Mouse (Mus musculus) cerebellum, adult 2 months (tissue): ENCODE results near the gene Dyrk3.

ENCODE experiments used
- CTCF ChIP-seq: fragments of 200-500 bp; IDR thresholded peaks from 2 replicates; pipeline ENCODE4 v1.5.1; 2011; ENCODE audit warnings: low read depth, mild to moderate bottlenecking, control low read depth, low read length, moderate library complexity, borderline replicate concordance; ENCODE audit not compliant: insufficient read depth
- POLR2A ChIP-seq: fragments of 200-500 bp; IDR thresholded peaks from 2 replicates; pipeline ENCODE4 v1.6.1; 2011; ENCODE audit warnings: low read length, control low read depth, borderline replicate concordance; ENCODE audit not compliant: insufficient read depth

GRCm38 (mm10) chr1:131084289-131084688 is 53.9 kb downstream of the Dyrk3 start:
- TF ChIP-seq CTCF: no peak
- TF ChIP-seq POLR2A: no peak
